Mouse (Mus musculus) liver, embryonic 12.5 days (tissue): ENCODE measurements around the gene Huwe1. TPM values are rescaled to one million over a fixed set of nuclear protein-coding genes. Genes with fewer than 3 reads are reported as not detected.

ENCODE experiments used
- microRNA counts: library from miRNA; unstranded; fragments of <30 nt; microRNA quantifications from one replicate; lab custom pipeline; 2017
- microRNA-seq: library from miRNA; unstranded; fragments of <30 nt; microRNA quantifications from one replicate; pipeline ENCODE4, GENCODE M21; 2017
- polyA plus RNA-seq: library from polyadenylated mRNA; unstranded; fragments of >200 nt; fragmentation: Nextera tagmentation; extraction: Ambion mirVana; gene quantifications from 2 replicates; pipeline ENCODE4 v1.2.1, GENCODE M21; 2016

Huwe1 gene
- polyA plus RNA-seq, 1 experiment from 2014 or later, result 26.0 TPM

MicroRNAs encoded within 50 kb of the gene (microRNA counts, 519-probe panel; counts per million panel counts)
- microRNA mmu-miR-98 (lab: Ali Mortazavi, UCI), result 582 counts per million, percentile 70 among the panel's probes with 10 or more counts

Small RNA genes within 50 kb of the gene (microRNA-seq; reads per million reads assigned to microRNA genes)
- gene Mir3113, result not detected
- gene Mir98, result 3,418 reads per million, percentile 86 among the genes with 10 or more reads in this experiment
- 1,084 reads per million, percentile 74 among the genes with 10 or more reads in this experiment for gene Mirlet7f-2

Other genes starting within 250 kb of the Huwe1 start
- gene Hsd17b10, start 201.0 kb downstream of the Huwe1 start, polyA plus RNA-seq, result 99.4 and 102 TPM in 2 replicates
- 3.1 and 3.4 TPM in 2 replicates for gene Ribc1, start 215.5 kb downstream of the Huwe1 start, polyA plus RNA-seq
- 73.5 and 75.5 TPM in 2 replicates for gene Smc1a, start 215.6 kb downstream of the Huwe1 start, polyA plus RNA-seq